Comparison of ENCODE assay signal across 12 mouse cellular contexts in genomic region chr11:68086221-68086620, GRCm38 (mm10).
A peak's percentile ranks its signal among the peaks of the same experiment; 100 is the strongest.
DNase-seq lines count a peak whose midpoint lies in the region; ATAC-seq and TF ChIP-seq lines count a peak whose summit lies in the region.
"Had no signal": no experiment of that assay in that cellular context is flagged by ENCODE, and none has a peak within 500 bp of the region (broad histone marks: within the 10 kb centered on the region; RNA-seq: fewer than 3 reads in every experiment).

No protein-coding gene starts in this region.

- H3K4me2 ChIP-seq in kidney, postnatal 0 days (ENCODE audit: low read length), result no peak overlapping the region
- no peak overlapping the region for H3K4me2 ChIP-seq in neural tube, embryonic 15.5 days
- no peak overlapping the region for H3K4me2 ChIP-seq in hindbrain, embryonic 11.5 days (replicated peaks; ENCODE audit: low read depth, low read length)
- H3K4me2 ChIP-seq: liver, embryonic 12.5 days had no signal

- no peak for ATAC-seq in kidney, postnatal 0 days (replicated peaks; ENCODE audit: low FRiP score, low read depth)
- no peak for ATAC-seq in neural tube, embryonic 15.5 days (ENCODE audit: low FRiP score)
- no peak for ATAC-seq in hindbrain, embryonic 11.5 days (ENCODE audit: low FRiP score)
- ATAC-seq: liver, embryonic 12.5 days had no signal

- no peak overlapping the region for H3K27ac ChIP-seq in kidney, postnatal 0 days
- H3K27ac ChIP-seq in neural tube, embryonic 15.5 days (replicated peaks), result no peak overlapping the region
- H3K27ac ChIP-seq in hindbrain, embryonic 11.5 days (ENCODE audit: low read depth, low read length), result no peak overlapping the region
- H3K27ac ChIP-seq: liver, embryonic 12.5 days; midbrain, embryonic 10.5 days had no signal

- H3K9me3 ChIP-seq in kidney, postnatal 0 days (replicated peaks; ENCODE audit: low read length), result no peaks in the 10 kb centered on the region
- H3K9me3 ChIP-seq in neural tube, embryonic 15.5 days (replicated peaks), result no peaks in the 10 kb centered on the region
- H3K9me3 ChIP-seq in hindbrain, embryonic 11.5 days (ENCODE audit: control insufficient read depth, low read length), result no peaks in the 10 kb centered on the region
- H3K9me3 ChIP-seq: liver, embryonic 12.5 days had no signal

- H3K27me3 ChIP-seq in kidney, postnatal 0 days (ENCODE audit: insufficient read depth, low read length), result no peaks in the 10 kb centered on the region
- no peaks in the 10 kb centered on the region for H3K27me3 ChIP-seq in neural tube, embryonic 15.5 days (replicated peaks)
- no peaks in the 10 kb centered on the region for H3K27me3 ChIP-seq in hindbrain, embryonic 11.5 days (ENCODE audit: control insufficient read depth, insufficient read depth, low read length)

- WGBS in kidney, postnatal 0 days, result 49% methylated on average over 9 of the region's 9 CpGs
- WGBS in neural tube, embryonic 15.5 days, result 73% methylated on average over 9 of the region's 9 CpGs
- WGBS in hindbrain, embryonic 11.5 days, result 81% methylated on average over 9 of the region's 9 CpGs

- H3K4me3 ChIP-seq in kidney, postnatal 0 days (replicated peaks; ENCODE audit: low read depth, low read length), result no peak overlapping the region
- no peak overlapping the region for H3K4me3 ChIP-seq in neural tube, embryonic 15.5 days (replicated peaks)
- H3K4me3 ChIP-seq in hindbrain, embryonic 11.5 days (ENCODE audit: low read depth, low read length), result no peak overlapping the region
- H3K4me3 ChIP-seq: liver, embryonic 12.5 days; midbrain, embryonic 10.5 days had no signal

- no peak for TF ChIP-seq CTCF in kidney, postnatal 0 days (IDR thresholded peaks at IDR 0.05; ENCODE audit: low read depth)

- H3K4me1 ChIP-seq in kidney, postnatal 0 days (replicated peaks; ENCODE audit: insufficient read depth, low read length), result peaks cover 4% of the 10 kb centered on the region; the same call in 1 of the 2 replicates
- H3K4me1 ChIP-seq in neural tube, embryonic 15.5 days, result no peaks in the 10 kb centered on the region
- H3K4me1 ChIP-seq in hindbrain, embryonic 11.5 days (replicated peaks; ENCODE audit: control insufficient read depth, insufficient read depth, low read length), result no peaks in the 10 kb centered on the region
- H3K4me1 ChIP-seq: liver, embryonic 12.5 days had no signal

- DNase-seq in kidney, postnatal 0 days (ENCODE audit: low spot score), result peak; percentile 70
- no peak for DNase-seq in kidney, postnatal 36 days
- DNase-seq in cerebellum, postnatal 25 days, result peak; percentile 16 to 19
- DNase-seq in gastrocnemius, postnatal 25 days, result peak; percentile 30
- DNase-seq in skeletal muscle tissue, adult 2 months (ENCODE audit: low read depth, low spot score), result peak; percentile 18
- no peak for DNase-seq in hindbrain, embryonic 11.5 days (ENCODE audit: low spot score)
- DNase-seq: embryo, embryonic 11 days; kidney, postnatal 14 days; thymus, postnatal 36 days had no signal

- no peak overlapping the region for H3K9ac ChIP-seq in kidney, postnatal 0 days (ENCODE audit: low read depth, low read length)
- no peak overlapping the region for H3K9ac ChIP-seq in neural tube, embryonic 15.5 days (replicated peaks)
- no peak overlapping the region for H3K9ac ChIP-seq in hindbrain, embryonic 11.5 days (ENCODE audit: low read depth, low read length)
- H3K9ac ChIP-seq: liver, embryonic 12.5 days had no signal

- no peaks in the 10 kb centered on the region for H3K36me3 ChIP-seq in kidney, postnatal 0 days (ENCODE audit: insufficient read depth, low read length)
- H3K36me3 ChIP-seq in neural tube, embryonic 15.5 days, result no peaks in the 10 kb centered on the region
- no peaks in the 10 kb centered on the region for H3K36me3 ChIP-seq in hindbrain, embryonic 11.5 days (ENCODE audit: control insufficient read depth, insufficient read depth, low read length)
- H3K36me3 ChIP-seq: liver, embryonic 12.5 days; midbrain, embryonic 10.5 days had no signal

Comparison
In these comparisons a context has a peak if more than half of its experiments do, and no peak if none do; other contexts are left out.
1. DNase-seq: peak in kidney, postnatal 0 days (single experiment), cerebellum, postnatal 25 days (2 of 2), gastrocnemius, postnatal 25 days (single experiment) and skeletal muscle tissue, adult 2 months (single experiment); none in kidney, postnatal 36 days (0 of 2) and hindbrain, embryonic 11.5 days (single experiment).